Mouse (Mus musculus): Measurements from ENCODE around the gene Cfap298. TPM values are rescaled to one million over a fixed set of nuclear protein-coding genes. Genes with fewer than 3 reads are reported as not detected.

The Cfap298 gene
- total and polyA plus RNA-seq, 3 experiments: 68.5 to 117 TPM; not detected in 1

DNA sequence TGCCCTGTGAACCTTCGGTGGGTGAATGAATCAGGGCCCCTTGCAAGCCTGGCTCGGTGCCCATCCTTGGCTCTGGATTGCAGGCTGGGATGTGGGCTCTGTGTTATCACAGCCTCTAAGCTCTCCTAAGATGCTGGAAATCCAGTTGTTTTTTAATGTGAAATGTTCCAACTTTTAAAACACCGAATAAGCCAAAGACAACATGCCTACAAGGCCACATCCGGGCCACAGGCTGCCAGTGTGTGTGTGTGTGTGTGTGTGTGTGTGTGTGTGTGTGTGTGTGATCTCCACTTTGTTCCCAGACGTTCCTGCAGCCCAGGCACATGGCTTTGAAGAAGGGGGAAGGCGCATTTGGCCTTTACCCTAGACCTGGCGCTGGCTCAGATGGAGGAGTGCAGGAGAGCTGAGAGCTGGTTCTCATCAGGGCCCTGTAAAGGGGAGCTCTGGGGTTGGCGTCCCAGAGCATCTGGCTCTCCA lies 52.4 kb downstream of the Cfap298 start:
- H3K9ac ChIP-seq (ENCODE audit: control insufficient read depth, low read depth, low read length, poor library complexity, severe bottlenecking): no peak overlapping the region
- no peak for TF ChIP-seq USF2 (IDR thresholded peaks at IDR 0.05; ENCODE audit: borderline replicate concordance in 1 of 2, insufficient read depth in 1 of 2, low read depth in 1 of 2, low read length in 2 of 2)
- TF ChIP-seq CTCF (IDR thresholded peaks at IDR 0.05 in 2 of 3, conservative IDR thresholded peaks at IDR 0.05 in 1 of 3; ENCODE audit: control insufficient read depth in 1 of 3, insufficient read depth in 1 of 3, low read depth in 2 of 3, low read length in 3 of 3, poor library complexity in 1 of 3, severe bottlenecking in 1 of 3): no peak
- TF ChIP-seq JUND (IDR thresholded peaks at IDR 0.05; ENCODE audit: low read depth, low read length): no peak
- no peak for TF ChIP-seq GABPA (IDR thresholded peaks at IDR 0.05; ENCODE audit: low read depth, low read length)
- TF ChIP-seq POLR2AphosphoS5 (IDR thresholded peaks at IDR 0.05; ENCODE audit: borderline replicate concordance, low read depth, low read length): no peak
- no peak for TF ChIP-seq ZKSCAN1 (IDR thresholded peaks at IDR 0.05; ENCODE audit: low read depth, low read length)
- TF ChIP-seq UBTF (IDR thresholded peaks at IDR 0.05; ENCODE audit: borderline replicate concordance, insufficient read depth, low read depth, low read length): no peak
- no peak for TF ChIP-seq MAX (IDR thresholded peaks at IDR 0.05; ENCODE audit: low read length)
- no peak for TF ChIP-seq POLR2AphosphoS2 (IDR thresholded peaks at IDR 0.05; ENCODE audit: low read length)
- TF ChIP-seq USF1 (IDR thresholded peaks at IDR 0.05; ENCODE audit: low read depth, low read length): no peak
- no peak for TF ChIP-seq TAL1 (IDR thresholded peaks at IDR 0.05; ENCODE audit: low read length)
- peaks cover 0 to 8% of the 10 kb centered on the region in 2 experiments; a peak in 2 of 4 replicates for H3K36me3 ChIP-seq (ENCODE audit: control insufficient read depth in 1 of 2, insufficient read depth in 2 of 2, low read length in 2 of 2)
- no peak for DNase-seq (ENCODE audit: low read depth, low spot score)
- no peaks in the 10 kb centered on the region for H3K79me2 ChIP-seq (ENCODE audit: control insufficient read depth, insufficient read depth, low read length, poor library complexity)
- no peaks in the 10 kb centered on the region for H3K9me3 ChIP-seq (replicated peaks; ENCODE audit: insufficient read depth, low read length)
- H3K4me3 ChIP-seq (ENCODE audit: control insufficient read depth in 1 of 2, insufficient read depth in 1 of 2, low read depth in 2 of 2, low read length in 2 of 2): no peak overlapping the region
- peaks cover 2 to 19% of the 10 kb centered on the region in 2 experiments; a peak in 3 of 4 replicates for H3K4me1 ChIP-seq (ENCODE audit: control insufficient read depth in 1 of 2, insufficient read depth in 2 of 2, low read length in 2 of 2)
- H3K27me3 ChIP-seq (ENCODE audit: control insufficient read depth in 1 of 2, insufficient read depth in 2 of 2, low read length in 2 of 2): no peaks in the 10 kb centered on the region; a peak in 1 of 4 replicates
- no peak overlapping the region for H3K27ac ChIP-seq (ENCODE audit: control insufficient read depth, low read depth, low read length)

GRCm38 (mm10) chr16:90878135-90878860 lies 56.6 kb downstream of the Cfap298 start:
- Histone ChIP-seq H3K9me3 (replicated peaks; ENCODE audit: insufficient read depth, low read length) (no peaks in the 10 kb centered on the region), H3K4me1 (ENCODE audit: control insufficient read depth in 1 of 2, insufficient read depth in 2 of 2, low read length in 2 of 2) (no peaks in the 10 kb centered on the region), H3K9ac (ENCODE audit: control insufficient read depth, low read depth, low read length, poor library complexity, severe bottlenecking) (no peak overlapping the region), H3K4me3 (ENCODE audit: control insufficient read depth in 1 of 2, insufficient read depth in 1 of 2, low read depth in 2 of 2, low read length in 2 of 2) (no peak overlapping the region), H3K79me2 (ENCODE audit: control insufficient read depth, insufficient read depth, low read length, poor library complexity) (no peaks in the 10 kb centered on the region), H3K36me3 (ENCODE audit: control insufficient read depth in 1 of 2, insufficient read depth in 2 of 2, low read length in 2 of 2) (no peaks in the 10 kb centered on the region), H3K27me3 (ENCODE audit: control insufficient read depth in 1 of 2, insufficient read depth in 2 of 2, low read length in 2 of 2) (peaks cover 0 to 2% of the 10 kb centered on the region in 2 experiments; a peak in 2 of 4 replicates), H3K27ac (ENCODE audit: control insufficient read depth, low read depth, low read length) (no peak overlapping the region)
- no peak for DNase-seq (ENCODE audit: low read depth, low spot score)
- TF ChIP-seq CHD1 (IDR thresholded peaks at IDR 0.05; ENCODE audit: low read depth, low read length) (no peak), ZC3H11A (IDR thresholded peaks at IDR 0.05; ENCODE audit: low read depth, low read length) (no peak), TAL1 (IDR thresholded peaks at IDR 0.05; ENCODE audit: low read length) (no peak), ZNF384 (IDR thresholded peaks at IDR 0.05; ENCODE audit: low read depth, low read length) (no peak), KAT2A (conservative IDR thresholded peaks at IDR 0.05; ENCODE audit: low read depth, low read length) (no peak)

Other genes starting within 250 kb of the Cfap298 start
- gene Mis18a, start 207.7 kb downstream of the Cfap298 start, total RNA-seq (2012; rRNA removed): 46.2 and 48.3 TPM in 2 replicates
- gene Mis18a, start 207.7 kb downstream of the Cfap298 start, polyA plus RNA-seq (2012; ENCODE audit: insufficient read depth in 1 of 2, insufficient read length in 2 of 2, low read depth in 1 of 2, low replicate concordance in 2 of 2, missing spikeins in 1 of 2): 10 to 100 TPM in 1 of 2 experiments, not detected in 1; 43.8 TPM
- 0.59 and 0.92 TPM in 2 replicates for gene Mrap, start 196.9 kb downstream of the Cfap298 start, total RNA-seq (2012; rRNA removed)
- gene Mrap, start 196.9 kb downstream of the Cfap298 start, polyA plus RNA-seq (2012; ENCODE audit: insufficient read depth in 1 of 2, insufficient read length in 2 of 2, low read depth in 1 of 2, low replicate concordance in 2 of 2, missing spikeins in 1 of 2): 1 to 10 TPM in 1 of 2 experiments, not detected in 1; 2.2 TPM
- gene Urb1, start 124.7 kb downstream of the Cfap298 start, total RNA-seq (2012; rRNA removed): 32.1 and 35.3 TPM in 2 replicates
- gene Urb1, start 124.7 kb downstream of the Cfap298 start, polyA plus RNA-seq (2012; ENCODE audit: insufficient read depth in 1 of 2, insufficient read length in 2 of 2, low read depth in 1 of 2, low replicate concordance in 2 of 2, missing spikeins in 1 of 2): 10 to 100 TPM; 26.2 to 36.7 TPM
- gene Eva1c, start 108.4 kb downstream of the Cfap298 start, total RNA-seq (2012; rRNA removed): not detected in 2 replicates
- under 1 TPM in 1 of 2 experiments, not detected in 1; 0.06 TPM for gene Eva1c, start 108.4 kb downstream of the Cfap298 start, polyA plus RNA-seq (2012; ENCODE audit: insufficient read depth in 1 of 2, insufficient read length in 2 of 2, low read depth in 1 of 2, low replicate concordance in 2 of 2, missing spikeins in 1 of 2)
- gene Synj1, start 76.2 kb upstream of the Cfap298 start, total RNA-seq (2012; rRNA removed): 5.0 and 8.8 TPM in 2 replicates
- 10 to 100 TPM in 1 of 2 experiments, not detected in 1; 34.5 TPM for gene Synj1, start 76.2 kb upstream of the Cfap298 start, polyA plus RNA-seq (2012; ENCODE audit: insufficient read depth in 1 of 2, insufficient read length in 2 of 2, low read depth in 1 of 2, low replicate concordance in 2 of 2, missing spikeins in 1 of 2)
- 23.8 and 26.3 TPM in 2 replicates for gene Paxbp1, start 109.4 kb upstream of the Cfap298 start, total RNA-seq (2012; rRNA removed)
- gene Paxbp1, start 109.4 kb upstream of the Cfap298 start, polyA plus RNA-seq (2012; ENCODE audit: insufficient read depth in 1 of 2, insufficient read length in 2 of 2, low read depth in 1 of 2, low replicate concordance in 2 of 2, missing spikeins in 1 of 2): 10 to 100 TPM in 1 of 2 experiments, not detected in 1; 49.6 TPM
- gene 4932438H23Rik, start 160.0 kb upstream of the Cfap298 start, total RNA-seq (2012; rRNA removed): not detected in 2 replicates
- not detected for gene 4932438H23Rik, start 160.0 kb upstream of the Cfap298 start, polyA plus RNA-seq (2012; ENCODE audit: insufficient read depth in 1 of 2, insufficient read length in 2 of 2, low read depth in 1 of 2, low replicate concordance in 2 of 2, missing spikeins in 1 of 2)

Measured in MEL (cell line).